Mouse (Mus musculus) midbrain, embryonic 16.5 days (tissue): ENCODE results near the gene Cep152. TPM values are rescaled to one million over a fixed set of nuclear protein-coding genes. Genes with fewer than 3 reads are reported as not detected.

ENCODE experiments used
- ATAC-seq: fragments of 200-750 bp; cut with Nextera tagmentation; 2 replicates; pipeline ENCODE4 v1.8.0; 2017; ENCODE audit warnings: moderate TSS enrichment
- H3K27ac ChIP-seq: fragments of 300-500 bp; sonication (generic); 2 replicates; pipeline ENCODE4 v1.5.1; 2014; ENCODE audit warnings: mild to moderate bottlenecking, low read length, mixed read lengths
- H3K27me3 ChIP-seq: fragments of 300-500 bp; sonication (generic); 2 replicates; pipeline ENCODE4 v1.6.1; 2014; ENCODE audit warnings: low read depth, low read length, mixed read lengths; ENCODE audit not compliant: control insufficient read depth, insufficient read depth
- H3K36me3 ChIP-seq: fragments of 300-500 bp; sonication (generic); 2 replicates; pipeline ENCODE4 v1.6.1; 2014; ENCODE audit warnings: mild to moderate bottlenecking, low read length, moderate library complexity, mixed read lengths; ENCODE audit not compliant: control insufficient read depth, insufficient read depth
- H3K4me1 ChIP-seq: fragments of 300-500 bp; sonication (generic); 2 replicates; pipeline ENCODE4 v1.6.1; 2014; ENCODE audit warnings: mild to moderate bottlenecking, low read length, mixed read lengths; ENCODE audit not compliant: control insufficient read depth, insufficient read depth
- H3K4me2 ChIP-seq: fragments of 300-500 bp; sonication (generic); 2 replicates; pipeline ENCODE4 v1.6.1; 2014; ENCODE audit warnings: mild to moderate bottlenecking, low read length, mixed read lengths
- H3K4me3 ChIP-seq: fragments of 300-500 bp; sonication (generic); 2 replicates; pipeline ENCODE4 v1.5.1; 2014; ENCODE audit warnings: low read depth, mild to moderate bottlenecking, low read length, moderate library complexity, mixed read lengths
- H3K9ac ChIP-seq: fragments of 300-500 bp; sonication (generic); 2 replicates; pipeline ENCODE4 v1.6.1; 2014; ENCODE audit warnings: low read depth, low read length, mixed read lengths
- H3K9me3 ChIP-seq: fragments of 300-500 bp; sonication (generic); replicated peaks from 2 replicates; pipeline ENCODE4 v1.6.1; 2014; ENCODE audit warnings: mild to moderate bottlenecking, low read length, mixed read lengths; ENCODE audit not compliant: control insufficient read depth, poor library complexity, severe bottlenecking
- WGBS: fragments of 180-500 bp; shearing (Covaris S2); extraction: QIAGEN DNeasy Blood & Tissue Kit; methylation state at CpG from one replicate; pipeline ENCODE4 v1.1.7; 2014; 5-methylcytosine and 5-hydroxymethylcytosine counted together
- polyA plus RNA-seq: library from polyadenylated mRNA; unstranded; fragments of >200 nt; fragmentation: Nextera tagmentation; extraction: Ambion mirVana; gene quantifications from 2 replicates; pipeline ENCODE4 v1.2.1, GENCODE M21; 2015

The Cep152 gene
- polyA plus RNA-seq, 1 experiment from 2014 or later, result 2.7 TPM

GRCm38 (mm10) chr2:125615440-125615839, 9.5 kb downstream of the Cep152 start:
- Histone ChIP-seq H3K4me2 (no peak overlapping the region), H3K9me3 (no peaks in the 10 kb centered on the region), H3K9ac (no peak overlapping the region), H3K4me3 (no peak overlapping the region), H3K27ac (no peak overlapping the region), H3K27me3 (no peaks in the 10 kb centered on the region), H3K4me1 (no peaks in the 10 kb centered on the region), H3K36me3 (peaks cover 5% of the 10 kb centered on the region)
- WGBS, result 95% methylated on average over 7 of the region's 7 CpGs
- no peak for ATAC-seq

GRCm38 (mm10) chr2:125606220-125606845, 18.6 kb downstream of the Cep152 start:
- no peak overlapping the region for H3K27ac ChIP-seq
- ATAC-seq, result no peak

GRCm38 (mm10) chr2:125604646-125605045, 20.3 kb downstream of the Cep152 start:
- H3K27ac ChIP-seq, result no peak overlapping the region

More at GRCm38 (mm10) chr2:125606220-125606845, 18.6 kb downstream of the Cep152 start:
- no peak overlapping the region for H3K9ac ChIP-seq
- no peaks in the 10 kb centered on the region for H3K36me3 ChIP-seq
- H3K9me3 ChIP-seq, result no peaks in the 10 kb centered on the region
- no peaks in the 10 kb centered on the region for H3K4me1 ChIP-seq
- no peak overlapping the region for H3K4me2 ChIP-seq
- H3K27me3 ChIP-seq, result no peaks in the 10 kb centered on the region
- no peak overlapping the region for H3K4me3 ChIP-seq
- WGBS, result 89% methylated on average over 17 of the region's 17 CpGs

GRCm38 (mm10) chr2:125602970-125603369, 21.9 kb downstream of the Cep152 start:
- WGBS, result 98% methylated on average over 3 of the region's 3 CpGs
- H3K9ac ChIP-seq, result no peak overlapping the region
- no peak overlapping the region for H3K27ac ChIP-seq
- H3K27me3 ChIP-seq, result no peaks in the 10 kb centered on the region
- no peak overlapping the region for H3K4me3 ChIP-seq
- no peaks in the 10 kb centered on the region for H3K9me3 ChIP-seq
- no peaks in the 10 kb centered on the region for H3K36me3 ChIP-seq
- H3K4me1 ChIP-seq, result no peaks in the 10 kb centered on the region
- no peak for ATAC-seq
- no peak overlapping the region for H3K4me2 ChIP-seq

More at GRCm38 (mm10) chr2:125604646-125605045, 20.3 kb downstream of the Cep152 start:
- H3K4me1 ChIP-seq, result no peaks in the 10 kb centered on the region
- H3K4me3 ChIP-seq, result no peak overlapping the region
- WGBS, result 74% methylated on average over 7 of the region's 7 CpGs
- H3K9me3 ChIP-seq, result no peaks in the 10 kb centered on the region
- no peak for ATAC-seq
- H3K9ac ChIP-seq, result no peak overlapping the region
- H3K27me3 ChIP-seq, result no peaks in the 10 kb centered on the region
- no peaks in the 10 kb centered on the region for H3K36me3 ChIP-seq
- no peak overlapping the region for H3K4me2 ChIP-seq

- WGBS, result 77% methylated on average over 4 of the region's 4 CpGs
- H3K9me3 ChIP-seq, result no peaks in the 10 kb centered on the region
- H3K9ac ChIP-seq, result no peak overlapping the region
- ATAC-seq, result no peak
- no peaks in the 10 kb centered on the region for H3K27me3 ChIP-seq
- H3K4me3 ChIP-seq, result no peak overlapping the region
- H3K36me3 ChIP-seq, result 0 out of 2 replicates have a peak, but pooled peaks cover 2% of the 10 kb centered on the region
- H3K27ac ChIP-seq, result no peak overlapping the region
- no peak overlapping the region for H3K4me2 ChIP-seq
- H3K4me1 ChIP-seq, result no peaks in the 10 kb centered on the region
Observed at GRCm38 (mm10) chr2:125598958-125599357, 26.0 kb downstream of the Cep152 start.

- 0 out of 2 replicates have a peak, but pooled peaks cover 2% of the 10 kb centered on the region for H3K36me3 ChIP-seq
- no peaks in the 10 kb centered on the region for H3K27me3 ChIP-seq
- 68% methylated on average over 6 of the region's 6 CpGs for WGBS
- ATAC-seq, result no peak
- H3K27ac ChIP-seq, result no peak overlapping the region
- H3K9me3 ChIP-seq, result no peaks in the 10 kb centered on the region
- no peak overlapping the region for H3K4me2 ChIP-seq
- H3K9ac ChIP-seq, result no peak overlapping the region
- no peak overlapping the region for H3K4me3 ChIP-seq
- H3K4me1 ChIP-seq, result no peaks in the 10 kb centered on the region
Observed at GRCm38 (mm10) chr2:125598251-125598650, 26.7 kb downstream of the Cep152 start.

- Histone ChIP-seq H3K27ac (no peak overlapping the region), H3K4me2 (no peak overlapping the region), H3K9me3 (no peaks in the 10 kb centered on the region), H3K36me3 (0 out of 2 replicates have a peak, but pooled peaks cover 2% of the 10 kb centered on the region), H3K9ac (no peak overlapping the region), H3K27me3 (no peaks in the 10 kb centered on the region), H3K4me1 (no peaks in the 10 kb centered on the region), H3K4me3 (no peak overlapping the region)
- ATAC-seq, result no peak
- 77% methylated on average over 12 of the region's 12 CpGs for WGBS
Observed at GRCm38 (mm10) chr2:125594786-125595185, 30.1 kb downstream of the Cep152 start.

- WGBS, result 87% methylated on average over 6 of the region's 6 CpGs
- no peak overlapping the region for H3K9ac ChIP-seq
- no peak overlapping the region for H3K27ac ChIP-seq
- H3K4me3 ChIP-seq, result no peak overlapping the region
- H3K9me3 ChIP-seq, result no peaks in the 10 kb centered on the region
- H3K4me1 ChIP-seq, result no peaks in the 10 kb centered on the region
- H3K36me3 ChIP-seq, result 0 out of 2 replicates have a peak, but pooled peaks cover 4% of the 10 kb centered on the region
- no peaks in the 10 kb centered on the region for H3K27me3 ChIP-seq
- H3K4me2 ChIP-seq, result no peak overlapping the region
- no peak for ATAC-seq
Observed at GRCm38 (mm10) chr2:125594072-125594471, 30.8 kb downstream of the Cep152 start.

GRCm38 (mm10) chr2:125591895-125592294, 33.0 kb downstream of the Cep152 start:
- no peak for ATAC-seq
- no peaks in the 10 kb centered on the region for H3K9me3 ChIP-seq
- no peak overlapping the region for H3K27ac ChIP-seq
- H3K27me3 ChIP-seq, result no peaks in the 10 kb centered on the region
- no peak overlapping the region for H3K9ac ChIP-seq
- no peak overlapping the region for H3K4me3 ChIP-seq
- no peak overlapping the region for H3K4me2 ChIP-seq
- H3K4me1 ChIP-seq, result no peaks in the 10 kb centered on the region
- peaks cover 13% of the 10 kb centered on the region for H3K36me3 ChIP-seq
- 90% methylated on average over 4 of the region's 4 CpGs for WGBS
